Mouse (Mus musculus): Measurements from ENCODE around the gene Baz2b. TPM values are rescaled to one million over a fixed set of nuclear protein-coding genes. Genes with fewer than 3 reads are reported as not detected.

Gene Baz2b
- total RNA-seq, 2 experiments from 2014 or later = 53.0 to 56.7 TPM

DNA sequence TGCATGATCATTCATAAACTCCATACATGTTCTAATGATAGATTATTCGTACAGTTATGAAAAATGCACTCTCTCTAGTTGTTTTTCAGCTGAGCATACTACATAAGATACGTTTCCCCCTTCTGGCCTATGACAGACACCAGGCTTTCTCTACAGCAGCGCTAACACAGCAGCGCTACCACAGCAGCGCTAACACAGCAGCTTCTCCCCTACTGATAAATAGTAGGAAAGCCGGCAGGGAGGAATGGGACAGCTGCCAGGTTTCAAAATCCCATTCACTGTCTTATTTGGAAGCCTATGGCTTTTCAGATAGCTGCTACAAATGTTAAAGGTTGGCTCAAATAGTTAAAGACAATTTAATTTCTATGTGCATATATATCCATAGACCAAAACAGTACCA, 251.1 kb downstream of the Baz2b start:
- intact Hi-C loops (cut with DNase I) = no loop called here
- DNase-seq (ENCODE audit: extremely low spot score in 1 of 2, low spot score in 2 of 2) = peak in 1 of 2 experiments; percentile 33

DNA sequence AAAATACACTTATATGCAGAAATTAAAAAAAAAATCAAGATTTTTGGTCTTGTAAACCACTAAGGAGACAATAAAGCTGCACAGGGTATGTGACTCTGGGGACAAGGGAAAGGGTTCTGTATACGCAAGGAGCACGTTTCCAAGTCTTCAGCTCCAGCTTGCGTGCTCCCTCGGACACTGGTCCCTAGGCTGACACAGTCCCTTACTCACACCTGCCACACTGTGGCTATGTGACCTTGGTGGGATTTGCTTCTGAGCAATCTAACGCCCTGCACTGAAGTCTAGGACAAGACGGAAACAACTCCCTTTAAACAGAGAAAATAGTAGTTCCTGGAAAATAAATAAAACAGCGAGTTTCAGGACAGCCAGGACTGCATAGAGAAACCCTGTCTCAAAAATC, 253.7 kb downstream of the Baz2b start:
- no peak for DNase-seq (ENCODE audit: extremely low spot score in 1 of 2, low spot score in 2 of 2)
- intact Hi-C loops (cut with DNase I) = no loop called here

DNA sequence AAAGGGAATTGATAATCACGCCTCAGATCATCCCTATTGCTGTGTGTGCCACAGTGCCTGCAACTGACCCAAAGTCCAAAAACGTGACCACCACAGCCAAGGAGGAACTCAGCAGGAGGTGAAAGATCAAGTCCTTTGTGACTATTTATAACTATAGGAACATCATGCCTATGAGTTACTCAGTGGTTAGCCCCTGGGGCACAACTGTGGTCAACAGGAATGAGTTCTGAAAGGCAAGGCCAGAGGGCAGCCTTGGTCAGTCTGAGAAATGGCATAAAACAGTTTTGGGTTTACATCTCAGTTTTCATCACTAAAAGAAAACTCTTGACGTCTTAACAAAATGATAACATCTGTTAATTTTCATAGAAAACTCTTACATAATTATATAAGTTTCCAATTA, 254.8 kb downstream of the Baz2b start:
- DNase-seq (ENCODE audit: extremely low spot score in 1 of 2, low spot score in 2 of 2) = no peak
- intact Hi-C loops (cut with DNase I) = no loop called here

DNA sequence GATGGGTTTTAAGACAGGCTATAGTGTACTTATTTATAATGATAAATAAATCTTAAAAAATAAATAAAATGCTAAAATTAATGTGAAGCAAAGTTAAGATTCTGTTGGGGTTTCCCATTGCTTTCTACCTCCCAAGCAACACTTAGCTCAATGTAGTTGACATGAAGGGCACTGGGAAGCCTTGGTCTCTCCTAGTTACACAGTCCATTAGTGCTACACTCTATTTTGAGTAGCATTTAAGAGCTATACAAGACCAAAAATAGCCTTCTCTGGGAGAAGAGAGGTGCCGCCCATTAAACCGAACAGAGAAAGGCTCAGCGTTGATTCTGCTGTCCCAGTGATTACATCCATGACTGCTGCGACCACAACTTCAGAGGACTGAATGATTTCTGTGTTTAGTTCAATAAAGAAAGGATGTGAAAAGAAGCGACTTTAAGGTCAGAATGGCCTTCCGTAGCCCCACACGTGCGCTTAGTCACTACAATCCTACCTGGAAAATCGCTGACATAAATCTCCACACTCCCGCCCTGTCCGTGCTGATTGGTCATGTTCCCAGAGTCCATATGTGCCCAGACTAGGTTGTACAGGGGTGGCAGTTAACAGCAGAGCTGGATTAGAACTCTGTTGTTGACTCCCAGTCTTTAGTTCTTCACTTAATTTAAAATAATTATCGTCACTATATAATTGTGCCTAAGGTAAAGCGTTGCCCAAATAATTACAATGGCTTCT, 257.2 kb downstream of the Baz2b start:
- intact Hi-C loops (cut with DNase I) = no loop called here
- DNase-seq (ENCODE audit: extremely low spot score in 1 of 2, low spot score in 2 of 2) = no peak

DNA sequence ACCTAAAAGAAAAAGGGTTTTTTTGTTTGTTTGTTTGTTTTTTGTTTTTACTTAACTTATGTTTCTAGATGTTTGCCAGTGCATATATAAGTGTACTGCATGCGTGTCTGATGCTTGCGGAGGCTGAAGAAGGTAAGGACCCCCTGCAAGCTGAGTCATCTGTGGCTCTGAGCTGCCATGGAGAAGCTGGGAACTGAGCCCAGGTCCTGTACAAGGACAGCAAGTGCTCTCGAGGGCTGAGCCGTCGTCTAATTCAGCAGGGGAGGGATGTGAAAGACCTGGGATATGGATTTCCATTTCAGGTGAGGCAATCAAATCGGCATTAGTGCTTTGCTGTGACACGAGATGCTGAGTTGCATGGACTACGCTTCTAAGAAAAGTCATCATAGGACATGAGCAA, 257.9 kb downstream of the Baz2b start:
- no peak for DNase-seq (ENCODE audit: extremely low spot score in 1 of 2, low spot score in 2 of 2)
- intact Hi-C loops (cut with DNase I) = no loop called here

DNA sequence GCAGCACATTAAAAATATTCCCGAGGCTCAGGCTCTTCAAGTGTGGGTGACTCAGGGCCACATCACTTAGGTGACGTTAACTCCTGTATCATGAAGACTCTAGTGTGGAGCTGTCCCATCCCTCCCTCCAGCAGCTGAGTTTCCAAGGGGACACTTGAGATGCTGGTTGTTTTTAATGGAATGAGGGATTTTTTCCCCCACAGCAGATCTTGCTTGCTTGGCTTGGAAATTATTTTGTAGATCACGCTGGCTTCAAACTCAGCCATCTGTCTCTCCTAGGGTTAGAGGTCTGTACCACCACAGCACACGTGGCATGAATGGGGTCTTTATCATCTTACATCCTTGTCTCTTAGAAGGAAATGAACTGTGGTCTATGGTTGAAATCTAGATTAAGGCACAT, 258.5 kb downstream of the Baz2b start:
- DNase-seq (ENCODE audit: extremely low spot score in 1 of 2, low spot score in 2 of 2) = no peak
- intact Hi-C loops (cut with DNase I) = no loop called here

DNA sequence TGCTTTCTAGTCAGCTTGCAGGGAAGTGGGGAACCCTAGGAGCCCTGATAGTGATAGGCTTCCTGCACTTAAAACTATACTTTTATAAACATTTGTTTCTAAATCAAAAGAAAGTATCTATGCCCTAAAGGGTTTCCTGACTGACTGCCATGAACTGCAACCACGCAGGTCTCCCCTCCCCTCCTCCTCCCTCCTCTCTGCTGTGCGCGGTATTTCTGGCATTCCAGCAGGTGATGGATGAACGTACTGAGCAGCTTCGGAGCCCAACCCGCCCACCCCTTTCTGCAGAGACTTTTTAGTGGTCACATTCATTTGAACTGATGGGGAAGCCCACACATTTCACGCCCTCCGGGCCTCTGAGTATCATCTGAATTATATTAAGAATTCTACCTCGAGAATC, 273.3 kb downstream of the Baz2b start:
- DNase-seq (ENCODE audit: extremely low spot score in 1 of 2, low spot score in 2 of 2) = no peak
- intact Hi-C loops (cut with DNase I) = no loop called here

DNA sequence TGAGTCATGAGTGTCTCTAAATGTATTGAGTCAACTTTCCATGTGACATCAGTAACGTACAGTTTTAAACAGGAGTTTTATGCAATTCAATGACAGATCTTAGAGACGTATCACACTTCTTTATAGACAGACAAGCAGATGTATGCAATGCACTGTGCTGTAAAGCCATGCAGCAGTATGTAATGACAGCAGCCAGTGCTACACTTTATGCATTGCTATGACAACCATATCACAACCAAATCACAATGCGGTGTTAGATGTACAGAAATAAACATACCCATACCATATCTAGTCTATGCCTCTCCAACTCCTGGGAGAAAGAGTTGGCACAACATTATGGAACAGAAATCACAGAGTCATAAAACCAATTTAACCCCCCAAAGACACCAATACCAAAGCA, 276.5 kb downstream of the Baz2b start:
- DNase-seq (ENCODE audit: extremely low spot score in 1 of 2, low spot score in 2 of 2) = no peak
- intact Hi-C loops (cut with DNase I) = no loop called here

DNA sequence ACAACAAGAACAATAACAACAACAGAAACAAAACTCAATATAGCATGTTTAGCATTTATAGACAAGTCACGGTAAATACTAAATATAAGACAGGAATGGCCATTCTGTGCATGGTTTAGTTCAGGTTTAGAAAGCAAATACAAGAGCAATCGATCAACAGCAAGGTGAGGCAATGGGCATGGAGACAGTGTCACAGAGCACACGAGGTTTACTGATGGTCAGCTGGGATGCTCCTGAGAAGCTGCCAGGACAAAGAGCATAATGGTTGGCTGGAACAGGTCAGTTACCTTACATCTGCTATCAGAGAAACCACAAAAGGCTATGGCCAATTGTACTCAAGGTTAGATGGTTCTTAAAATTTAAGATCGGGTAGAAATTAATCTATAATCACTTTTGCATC, 277.4 kb downstream of the Baz2b start:
- intact Hi-C loops (cut with DNase I) = no loop called here
- DNase-seq (ENCODE audit: extremely low spot score in 1 of 2, low spot score in 2 of 2) = no peak

DNA sequence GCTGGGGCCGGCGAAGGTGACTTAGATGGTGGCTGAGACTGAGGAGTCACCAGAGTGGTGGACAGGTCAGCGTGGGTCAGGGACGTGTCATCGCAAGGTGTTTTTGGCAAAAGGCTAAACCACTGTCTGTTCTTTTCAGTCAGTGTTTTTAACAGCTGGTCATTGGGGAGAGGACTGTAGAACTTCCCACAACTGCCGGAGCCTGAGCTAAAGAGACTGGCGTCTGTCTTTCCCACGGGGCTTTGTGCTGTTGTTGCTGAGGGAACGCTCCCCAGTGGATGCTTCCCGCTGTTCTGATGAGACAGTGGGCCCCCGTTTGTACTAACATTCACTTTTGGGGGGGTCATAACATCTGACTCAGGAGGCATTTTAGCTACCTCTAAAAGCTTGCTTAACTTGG, 296.0 kb downstream of the Baz2b start:
- DNase-seq (ENCODE audit: extremely low spot score in 1 of 2, low spot score in 2 of 2) = no peak
- intact Hi-C loops (cut with DNase I) = no loop called here

DNA sequence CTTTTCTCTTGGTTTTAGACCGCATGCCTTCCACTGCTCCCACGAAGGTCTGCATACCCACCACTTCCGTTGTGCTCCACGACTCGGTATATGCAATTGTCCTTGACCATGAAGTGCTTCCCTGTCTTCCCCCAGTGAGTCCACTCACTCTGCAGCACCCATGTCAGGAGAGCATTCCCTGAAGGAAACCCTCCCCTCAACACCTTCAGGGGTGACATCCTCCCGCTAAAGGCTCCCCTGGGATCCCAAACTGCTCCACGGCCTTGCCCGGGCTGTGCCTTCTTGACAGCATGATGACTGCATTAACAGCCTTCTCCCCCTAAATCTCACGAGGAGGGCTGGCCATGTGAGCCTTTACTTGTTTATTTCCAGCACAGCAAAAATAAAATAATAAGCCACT, 301.6 kb downstream of the Baz2b start:
- DNase-seq (ENCODE audit: extremely low spot score in 1 of 2, low spot score in 2 of 2) = no peak
- intact Hi-C loops (cut with DNase I) = no loop called here

DNA sequence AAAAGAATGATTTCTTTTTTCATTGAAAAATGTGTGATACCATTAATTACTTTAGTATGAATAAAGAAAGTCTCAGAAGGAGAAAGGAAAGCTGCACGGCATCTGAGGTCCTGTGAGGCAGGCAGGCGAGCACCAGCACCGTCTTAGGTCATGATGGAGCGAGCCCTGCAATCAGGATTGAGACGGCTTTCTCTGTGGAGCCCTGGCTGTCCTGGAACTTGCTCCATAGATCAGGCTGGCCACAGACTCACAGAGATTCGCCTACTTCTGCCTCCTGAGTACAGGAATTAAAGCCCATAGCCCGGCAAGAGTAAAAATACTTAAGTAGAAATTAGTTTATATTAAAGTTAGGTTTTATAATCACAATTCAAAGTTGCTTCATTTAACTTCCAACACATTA, 305.6 kb downstream of the Baz2b start:
- DNase-seq (ENCODE audit: extremely low spot score in 1 of 2, low spot score in 2 of 2) = no peak
- intact Hi-C loops (cut with DNase I) = no loop called here

DNA sequence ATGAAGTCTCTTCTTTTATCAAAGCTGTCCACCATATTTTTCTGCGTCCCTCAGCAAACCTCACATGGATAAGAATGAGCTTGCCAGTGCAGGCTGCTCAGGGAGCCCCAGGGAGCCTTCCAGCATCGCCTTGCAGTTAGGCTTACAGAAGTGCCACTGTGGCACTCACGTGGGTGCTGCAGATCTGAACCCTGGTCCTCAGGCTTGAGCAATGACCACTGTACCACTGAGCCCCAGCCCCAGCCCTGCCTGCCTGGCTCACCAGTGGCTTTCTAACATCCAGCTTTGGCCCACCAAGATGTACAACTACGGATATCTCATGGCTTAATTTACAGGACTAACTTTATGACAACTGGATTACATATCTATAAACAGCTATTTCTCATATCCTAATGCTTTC, 311.0 kb downstream of the Baz2b start:
- intact Hi-C loops (cut with DNase I) = no loop called here
- no peak for DNase-seq (ENCODE audit: extremely low spot score in 1 of 2, low spot score in 2 of 2)

DNA sequence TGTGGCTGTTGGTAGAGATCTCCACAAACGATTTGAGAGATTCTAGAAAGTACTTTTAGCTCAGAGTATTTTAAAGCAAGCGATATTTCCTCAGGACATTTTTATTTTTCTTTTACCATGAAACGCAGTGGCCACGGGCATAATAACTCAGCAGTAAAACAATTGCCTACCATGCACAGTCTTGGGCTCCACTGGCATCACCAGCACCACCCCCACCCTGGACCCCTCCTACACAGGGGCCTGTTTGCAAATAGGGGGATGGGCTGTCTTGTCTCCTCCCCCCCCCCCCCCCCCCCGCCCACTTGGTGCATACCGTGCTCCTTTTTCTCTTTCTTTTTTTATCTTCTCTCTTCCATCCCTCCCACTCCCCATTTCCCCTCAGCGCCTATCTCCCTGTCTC, 311.5 kb downstream of the Baz2b start:
- intact Hi-C loops (cut with DNase I) = no loop called here
- no peak for DNase-seq (ENCODE audit: extremely low spot score in 1 of 2, low spot score in 2 of 2)

DNA sequence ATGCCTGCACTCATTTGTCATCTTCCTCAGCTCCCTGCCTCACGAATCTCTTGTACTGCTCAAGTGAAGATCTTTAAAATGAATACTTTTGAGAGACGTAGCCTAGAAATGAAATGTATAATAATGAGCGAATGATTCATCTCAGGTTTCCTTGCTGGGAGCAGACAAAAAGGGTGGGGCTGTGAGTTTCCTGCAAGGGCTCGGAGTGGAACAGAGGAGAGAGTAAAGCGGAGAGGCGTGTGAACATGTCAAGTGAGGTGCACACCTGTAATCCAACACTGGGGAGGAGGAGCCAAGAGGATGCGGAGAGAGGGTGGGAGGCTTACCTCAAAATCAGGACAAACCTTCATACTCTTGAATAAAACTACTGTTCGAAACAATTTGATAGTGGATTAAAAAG, 312.8 kb downstream of the Baz2b start:
- no peak for DNase-seq (ENCODE audit: extremely low spot score in 1 of 2, low spot score in 2 of 2)
- intact Hi-C loops (cut with DNase I) = no loop called here

DNA sequence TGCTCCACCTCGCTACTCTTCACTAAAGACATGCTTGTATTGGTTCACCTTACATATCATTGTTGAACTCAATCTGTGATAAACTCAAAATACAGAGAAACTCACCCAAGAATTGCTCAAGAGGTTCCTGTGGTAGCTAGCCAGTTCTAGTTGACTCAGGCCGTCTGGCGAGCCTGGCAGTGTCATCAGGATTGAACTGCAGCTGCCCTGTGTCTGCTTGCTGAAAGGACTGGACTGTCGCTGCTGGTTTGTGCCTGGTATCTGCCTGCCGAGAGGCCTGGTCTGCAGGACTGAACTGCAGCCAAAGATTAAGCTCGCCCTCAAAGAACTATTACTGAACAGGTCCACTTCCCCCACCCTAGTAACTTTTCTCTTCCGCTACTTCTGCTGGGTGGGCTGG, 313.2 kb downstream of the Baz2b start:
- DNase-seq (ENCODE audit: extremely low spot score in 1 of 2, low spot score in 2 of 2) = no peak
- intact Hi-C loops (cut with DNase I) = no loop called here

DNA sequence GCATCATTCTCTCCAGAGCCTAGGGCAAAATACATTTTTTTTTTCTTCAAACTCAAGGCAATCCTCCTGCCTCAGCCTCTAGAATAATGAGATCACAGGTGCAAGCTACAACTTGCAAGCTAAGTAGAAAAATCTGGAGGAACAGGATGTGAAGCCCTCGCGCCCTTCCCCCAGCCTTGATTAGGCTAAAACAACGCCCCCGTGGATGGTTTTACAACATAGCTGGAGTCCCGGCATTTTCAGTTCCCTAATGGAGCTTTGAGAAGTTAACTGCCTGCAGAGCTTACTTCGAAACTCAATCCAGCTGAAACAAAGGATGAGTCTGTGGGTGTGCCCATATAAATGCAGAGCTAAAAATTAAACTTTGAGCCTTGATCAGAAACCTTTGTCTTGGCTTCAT, 319.9 kb downstream of the Baz2b start:
- DNase-seq (ENCODE audit: extremely low spot score in 1 of 2, low spot score in 2 of 2) = no peak
- intact Hi-C loops (cut with DNase I) = no loop called here

DNA sequence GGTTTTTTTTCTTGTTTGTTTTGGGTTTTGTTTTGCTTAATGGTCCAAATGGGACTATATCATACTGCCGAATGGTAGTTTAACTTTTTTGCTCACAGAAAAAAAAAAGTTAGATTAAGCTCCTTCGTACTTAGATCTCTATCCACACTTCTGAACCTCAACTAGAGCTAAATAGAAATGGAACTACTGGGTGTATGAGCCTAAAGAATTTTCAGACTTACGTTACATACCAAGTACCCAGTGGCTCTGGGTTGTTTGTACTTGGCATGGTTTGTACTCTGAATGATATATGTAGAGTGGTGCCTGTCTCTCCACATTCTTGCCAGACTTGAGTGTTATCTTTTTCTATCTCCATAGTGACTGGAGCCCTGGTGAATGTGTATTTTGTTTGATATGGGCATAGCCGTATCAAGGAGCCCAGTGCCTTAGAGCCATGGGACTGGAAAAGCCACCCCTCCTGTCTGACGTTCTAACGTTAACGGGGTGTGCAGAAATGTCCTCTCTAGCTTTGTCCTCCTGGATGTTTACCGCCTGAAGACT, 326.8 kb downstream of the Baz2b start:
- intact Hi-C loops (cut with DNase I) = no loop called here
- no peak for DNase-seq (ENCODE audit: extremely low spot score in 1 of 2, low spot score in 2 of 2)

DNA sequence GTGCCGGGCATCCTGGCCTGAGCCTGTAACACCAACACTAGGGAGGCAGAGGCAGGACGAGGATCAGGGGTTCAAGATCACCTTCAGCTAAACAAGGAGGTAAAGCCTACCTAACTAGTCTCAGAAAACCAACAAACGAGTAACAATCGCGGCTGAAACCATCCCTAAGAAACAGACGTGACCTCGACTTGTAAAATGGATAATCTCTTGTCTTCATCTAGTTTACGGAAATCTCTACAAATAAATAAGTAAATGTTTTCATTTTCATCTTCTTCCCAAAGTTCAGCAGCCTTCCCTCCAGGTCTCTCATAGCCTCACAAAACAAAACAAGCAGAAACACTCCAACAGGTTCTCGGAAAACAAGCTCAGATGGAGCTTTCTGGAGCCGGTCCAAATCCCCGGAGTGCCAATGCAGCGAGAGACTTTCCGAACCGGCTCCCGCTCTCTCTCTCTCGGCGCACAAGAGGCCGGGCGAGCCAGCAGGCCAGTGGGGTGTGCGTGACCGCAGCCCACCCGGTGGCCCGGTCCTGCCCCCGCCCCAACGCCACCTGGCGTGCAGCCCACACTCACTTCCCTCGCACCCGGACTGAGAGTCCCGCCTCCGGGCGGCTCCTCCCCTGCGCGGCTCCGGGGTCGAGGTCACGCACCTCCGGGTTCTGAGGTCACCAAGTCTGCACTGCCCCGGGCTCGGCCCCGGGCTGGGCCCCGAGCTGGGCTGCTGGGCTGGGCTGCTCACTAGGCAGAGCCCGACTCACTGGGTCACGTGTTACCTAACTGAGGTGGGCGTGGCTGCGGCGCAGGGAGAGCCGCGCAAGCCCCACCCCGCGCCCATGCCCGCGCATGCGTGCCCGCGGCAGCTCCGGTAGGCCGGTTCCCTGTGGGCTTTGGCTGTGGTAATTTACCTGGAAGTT, 327.6 kb downstream of the Baz2b start, which contains the start of gene Wdsub1:
Gene Wdsub1 (minus strand): TSS at position 761 of the 911 bp plus-strand sequence.
- DNase-seq (ENCODE audit: extremely low spot score in 1 of 2, low spot score in 2 of 2) = peak; percentile 83 to 97
- intact Hi-C loops (cut with DNase I) = no loop called here

DNA sequence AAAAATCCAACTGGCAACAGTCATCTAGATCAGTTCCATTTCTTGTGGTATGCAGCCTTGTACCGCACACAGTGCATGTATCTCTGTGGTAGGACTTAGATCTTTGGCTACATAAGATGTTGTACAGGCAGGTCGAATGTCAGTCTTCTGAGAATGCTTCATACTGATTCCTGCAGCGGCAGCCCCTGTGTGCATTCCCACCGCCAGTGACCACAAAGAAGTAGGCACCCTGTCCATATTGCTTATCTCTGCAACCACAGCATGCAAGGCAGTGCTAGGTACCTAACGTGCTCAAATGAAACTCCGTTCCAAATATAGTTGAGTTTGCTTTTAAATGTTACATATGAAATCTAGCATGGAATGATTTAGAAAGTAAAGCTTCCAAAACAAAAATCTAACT, 328.2 kb downstream of the Baz2b start:
- intact Hi-C loops (cut with DNase I) = no loop called here

More for the DNA sequence above, 328.2 kb downstream of the Baz2b start:
- DNase-seq (ENCODE audit: extremely low spot score in 1 of 2, low spot score in 2 of 2) = no peak

Data from left cerebral cortex, postnatal 10 days (tissue).